Mouse (Mus musculus) heart, postnatal 14 days (tissue): ENCODE measurements at regions not wholly inside any gene's neighbourhood (a gene's known extent, or its start where the extent isn't known, plus 50 kb on each side); places are given as distances from the start of the nearest gene placed in this dataset.

Experiments
- DNase-seq, 2 experiments: peaks; one replicate each; pipeline ENCODE4 v3.0.0; 2021 to 2022
- intact Hi-C: fragments of 180-260 bp; cut with DNase I; formaldehyde crosslinking; loops from one replicate; pipeline ENCODE4 v1.15.1; 2025

DNA sequence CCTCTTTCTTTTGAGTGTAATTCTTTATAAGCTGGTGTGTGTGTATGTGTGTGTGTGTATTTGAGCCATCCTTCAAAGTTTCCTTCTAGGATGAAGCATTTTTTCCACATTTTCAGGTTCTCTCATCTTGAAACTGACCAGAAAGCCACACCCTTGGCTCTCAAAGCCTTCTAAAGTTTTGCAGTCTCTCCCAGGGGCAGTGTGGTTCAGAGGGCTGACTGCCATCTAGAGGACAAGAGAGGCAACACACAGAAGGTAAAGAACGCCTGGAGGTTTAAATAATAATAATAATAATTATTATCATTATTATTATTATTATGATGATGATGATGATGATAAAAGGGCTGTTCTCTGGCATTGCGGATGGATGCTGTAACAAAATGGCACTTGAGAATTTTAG, 655.7 kb downstream of the Cdk5rap2 start:
- peak; percentile 3 to 27 for DNase-seq
- intact Hi-C loops = loop anchor here (5.0 kb wide), 1 partner anchor 557 kb away; no protein-coding TSS in a partner anchor

DNA sequence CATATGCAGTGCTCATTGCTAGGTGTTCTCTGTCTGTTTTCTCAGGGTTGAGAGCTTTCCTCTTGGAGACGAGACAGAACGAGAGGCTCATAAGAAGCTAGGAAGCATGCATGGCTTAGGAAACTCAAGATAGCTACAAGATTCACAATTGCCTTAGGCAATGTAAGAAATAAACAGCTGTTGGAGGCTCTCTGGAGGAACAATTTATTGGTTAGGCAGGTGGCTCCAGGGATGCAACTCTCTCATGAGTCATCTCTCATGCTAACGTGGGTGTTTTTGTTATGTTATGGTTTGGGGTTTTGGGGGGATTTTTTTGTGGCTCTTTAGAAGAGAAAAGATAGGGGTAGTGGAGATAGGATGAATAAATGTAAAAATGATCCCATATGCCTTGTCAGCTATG, 657.2 kb downstream of the Cdk5rap2 start:
- intact Hi-C loops = loop anchor here (5.0 kb wide), 1 partner anchor 556 kb away; no protein-coding TSS in a partner anchor
- no peak for DNase-seq

DNA sequence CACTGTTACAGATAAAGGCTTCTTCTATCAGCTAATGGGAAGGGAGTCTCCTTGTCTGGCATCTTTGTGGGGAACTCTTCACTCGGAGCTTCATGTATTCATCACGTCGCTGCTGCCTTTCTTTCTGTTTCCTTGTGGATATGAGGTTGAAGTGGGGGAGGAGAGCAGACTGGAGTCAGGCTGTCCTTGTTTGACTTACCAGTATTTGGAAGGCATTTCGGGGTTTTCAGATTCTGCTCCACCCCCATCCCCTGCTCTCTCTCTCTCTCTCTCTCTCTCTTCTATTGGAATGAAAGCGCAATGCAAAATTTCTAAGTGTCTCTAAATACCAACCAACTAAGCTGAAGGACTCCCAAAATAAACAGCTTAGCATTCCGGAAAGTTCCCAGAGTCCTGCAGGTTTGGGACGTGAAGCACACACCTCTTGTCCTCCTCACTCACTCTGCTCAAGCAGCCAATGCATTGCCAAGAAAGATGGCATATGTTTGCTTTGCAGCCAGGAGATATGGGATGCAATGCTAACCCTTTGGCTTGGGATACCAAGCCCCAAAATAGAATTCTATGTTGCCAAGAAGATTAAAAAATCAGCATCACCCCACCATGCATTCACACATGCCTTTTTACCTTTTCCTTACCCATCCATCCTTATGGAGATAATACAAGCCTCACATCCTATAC, 670.3 kb downstream of the Cdk5rap2 start:
- intact Hi-C loops = no loop called here
- no peak for DNase-seq
